Comparison of ENCODE assay signal across 14 mouse cellular contexts in genomic region chr13:44705743-44706044, GRCm38 (mm10).
"Had no signal": no experiment of that assay in that cellular context is flagged by ENCODE, and none has a peak within 500 bp of the region (broad histone marks: within the 10 kb centered on the region; RNA-seq: fewer than 3 reads in every experiment).

No protein-coding gene starts in this region.

- H3K9me3 ChIP-seq: kidney, embryonic 15.5 days; limb, embryonic 10.5 days; limb, embryonic 13.5 days; liver, embryonic 12.5 days; liver, embryonic 15.5 days; megakaryocyte, embryonic 14.5 days had no signal

- H3K9ac ChIP-seq: kidney, embryonic 15.5 days; limb, embryonic 13.5 days; liver, embryonic 12.5 days; liver, embryonic 15.5 days had no signal

- H3K27me3 ChIP-seq: kidney, embryonic 15.5 days; limb, embryonic 13.5 days; liver, embryonic 12.5 days; liver, embryonic 15.5 days; megakaryocyte, embryonic 14.5 days had no signal

- DNase-seq: layer of hippocampus, adult 9-11 months; liver; lung, adult 2 months; lung, postnatal 14 days; midbrain, embryonic 14.5 days; thymus, adult 18-20 months; thymus, postnatal 36 days had no signal

- H3K36me3 ChIP-seq: kidney, embryonic 15.5 days; limb, embryonic 10.5 days; limb, embryonic 13.5 days; liver, embryonic 12.5 days; liver, embryonic 15.5 days had no signal

- H3K4me3 ChIP-seq: kidney, embryonic 15.5 days; layer of hippocampus, adult 2 months; limb, embryonic 10.5 days; limb, embryonic 13.5 days; liver, embryonic 12.5 days; liver, embryonic 15.5 days; megakaryocyte, embryonic 14.5 days had no signal

- H3K27ac ChIP-seq: kidney, embryonic 15.5 days; layer of hippocampus, adult 2 months; limb, embryonic 10.5 days; limb, embryonic 13.5 days; liver, embryonic 12.5 days; liver, embryonic 15.5 days had no signal
